Mouse (Mus musculus) liver, embryonic 13.5 days (tissue): ENCODE results near the gene Defb20. TPM values are rescaled to one million over a fixed set of nuclear protein-coding genes. Genes with fewer than 3 reads are reported as not detected.
A peak's percentile ranks its signal among the peaks of the same experiment; 100 is the strongest.
"Not testable (repeated sequence)": the region's sequence is repeated elsewhere in the genome, so short reads cannot be mapped to it uniquely, and the experiment has no call there.

ENCODE experiments used
- ATAC-seq: fragments of 200-750 bp; cut with Nextera tagmentation; 2 replicates; pipeline ENCODE4 v1.8.0; 2017; ENCODE audit warnings: low read depth, mild to moderate bottlenecking, moderate number of reproducible peaks, moderate library complexity
- DNase-seq: peaks from one replicate; pipeline ENCODE4 v3.0.0; 2022
- H3K27ac ChIP-seq: fragments of 300-500 bp; sonication (generic); 2 replicates; pipeline ENCODE4 v1.5.1; 2015; ENCODE audit warnings: moderate library complexity, mild to moderate bottlenecking, inconsistent platforms
- H3K27me3 ChIP-seq: fragments of 300-500 bp; sonication (generic); 2 replicates; pipeline ENCODE4 v1.6.1; 2015; ENCODE audit warnings: mild to moderate bottlenecking, inconsistent platforms
- H3K36me3 ChIP-seq: fragments of 300-500 bp; sonication (generic); 2 replicates; pipeline ENCODE4 v1.6.1; 2015; ENCODE audit warnings: mild to moderate bottlenecking, inconsistent platforms
- H3K4me1 ChIP-seq: fragments of 300-500 bp; sonication (generic); replicated peaks from 2 replicates; pipeline ENCODE4 v1.6.1; 2015; ENCODE audit warnings: inconsistent platforms
- H3K4me2 ChIP-seq: fragments of 300-500 bp; sonication (generic); 2 replicates; pipeline ENCODE4 v1.6.1; 2015; ENCODE audit warnings: inconsistent platforms, mild to moderate bottlenecking, moderate library complexity
- H3K4me3 ChIP-seq: fragments of 300-500 bp; sonication (generic); replicated peaks from 2 replicates; pipeline ENCODE4 v1.5.1; 2015; ENCODE audit warnings: mild to moderate bottlenecking, inconsistent platforms
- H3K9ac ChIP-seq: fragments of 300-500 bp; sonication (generic); 2 replicates; pipeline ENCODE4 v1.6.1; 2015; ENCODE audit warnings: mild to moderate bottlenecking, inconsistent platforms
- H3K9me3 ChIP-seq: fragments of 300-500 bp; sonication (generic); replicated peaks from 2 replicates; pipeline ENCODE4 v1.6.1; 2016; ENCODE audit warnings: inconsistent platforms
- WGBS: fragments of 180-500 bp; shearing (Covaris S2); methylation state at CpG from one replicate; pipeline ENCODE4 v1.1.7; 2015; ENCODE audit not compliant: insufficient replicate concordance; 5-methylcytosine and 5-hydroxymethylcytosine counted together
- polyA plus RNA-seq: library from polyadenylated mRNA; unstranded; fragments of >200 nt; fragmentation: Nextera tagmentation; extraction: Ambion mirVana; gene quantifications from 2 replicates; pipeline ENCODE4 v1.2.1, GENCODE M21; 2015

The Defb20 gene
- polyA plus RNA-seq, result not detected in 2 replicates

- Histone ChIP-seq H3K9me3 (no peaks in the 10 kb centered on the region), H3K27ac (no peak within 1 kb of the TSS), H3K9ac (no peak within 1 kb of the TSS), H3K4me1 (no peaks in the 10 kb centered on the region), H3K27me3 (0 out of 2 replicates have a peak, but pooled peaks cover 3% of the 10 kb centered on the region), H3K4me3 (no peak within 1 kb of the TSS), H3K4me2 (no peak within 1 kb of the TSS), H3K36me3 (no peaks in the 10 kb centered on the region)
- WGBS, result 46% methylated on average over 2 of the region's 2 CpGs
- ATAC-seq, result no peak
- DNase-seq, result no peak
These were observed at the start of gene Defb20 for GRCm38 (mm10) chr2:152476763-152477162. TSS of gene Defb20 (plus strand) at chr2:152477063.

GRCm38 (mm10) chr2:152427493-152427892 is 49.4 kb upstream of the Defb20 start:
- Histone ChIP-seq H3K4me2 (no peak overlapping the region), H3K9me3 (no peaks in the 10 kb centered on the region), H3K4me3 (no peak overlapping the region), H3K27me3 (no peaks in the 10 kb centered on the region; the same call in 1 of the 2 replicates), H3K36me3 (no peaks in the 10 kb centered on the region), H3K27ac (no peak overlapping the region), H3K9ac (no peak overlapping the region), H3K4me1 (no peaks in the 10 kb centered on the region)
- DNase-seq, result no peak
- no peak for ATAC-seq
- WGBS, result 30% methylated on average over 12 of the region's 12 CpGs

GRCm38 (mm10) chr2:152428481-152428880 is 48.4 kb upstream of the Defb20 start:
- not testable (repeated sequence) for H3K27ac ChIP-seq, H3K9ac ChIP-seq, H3K4me3 ChIP-seq, H3K36me3 ChIP-seq, H3K4me1 ChIP-seq, DNase-seq, H3K9me3 ChIP-seq, ATAC-seq, H3K4me2 ChIP-seq, H3K27me3 ChIP-seq
- 70% methylated on average over 2 of the region's 2 CpGs for WGBS

- H3K4me1 ChIP-seq, result peaks cover 19% of the 10 kb centered on the region
- H3K27me3 ChIP-seq, result no peaks in the 10 kb centered on the region
- H3K9ac ChIP-seq, result no peak overlapping the region
- H3K4me3 ChIP-seq, result no peak overlapping the region
- DNase-seq, result no peak
- no peaks in the 10 kb centered on the region for H3K9me3 ChIP-seq
- H3K27ac ChIP-seq, result no peak overlapping the region
- H3K4me2 ChIP-seq, result no peak overlapping the region
- WGBS, result 59% methylated on average over 7 of the region's 7 CpGs
- ATAC-seq, result no peak
- no peaks in the 10 kb centered on the region for H3K36me3 ChIP-seq
These were observed 40.4 kb upstream of the Defb20 start for GRCm38 (mm10) chr2:152436405-152436901.

GRCm38 (mm10) chr2:152436983-152437860 is 39.6 kb upstream of the Defb20 start:
- ATAC-seq (peak; percentile 60), DNase-seq (peak; percentile 64)
- H3K4me2 ChIP-seq, result peak overlapping the region; percentile 72
- no peak overlapping the region for H3K9ac ChIP-seq
- 2% methylated on average over 23 of the region's 23 CpGs for WGBS
- no peaks in the 10 kb centered on the region for H3K9me3 ChIP-seq
- peaks cover 19% of the 10 kb centered on the region for H3K4me1 ChIP-seq
- no peak overlapping the region for H3K27ac ChIP-seq
- H3K4me3 ChIP-seq, result peak overlapping the region; percentile 51
- H3K27me3 ChIP-seq, result no peaks in the 10 kb centered on the region
- H3K36me3 ChIP-seq, result no peaks in the 10 kb centered on the region

GRCm38 (mm10) chr2:152438963-152439362 is 37.9 kb upstream of the Defb20 start:
- DNase-seq (no peak), ATAC-seq (no peak)
- H3K9me3 ChIP-seq, result no peaks in the 10 kb centered on the region
- 58% methylated on average over 1 of the region's 1 CpGs for WGBS
- no peak overlapping the region for H3K9ac ChIP-seq
- no peaks in the 10 kb centered on the region for H3K36me3 ChIP-seq
- no peak overlapping the region for H3K4me3 ChIP-seq
- no peak overlapping the region for H3K4me2 ChIP-seq
- no peaks in the 10 kb centered on the region for H3K27me3 ChIP-seq
- H3K27ac ChIP-seq, result no peak overlapping the region
- H3K4me1 ChIP-seq, result peaks cover 19% of the 10 kb centered on the region

- H3K27ac ChIP-seq, result no peak overlapping the region
- DNase-seq (no peak), ATAC-seq (no peak)
- no peak overlapping the region for H3K4me3 ChIP-seq
- 76% methylated on average over 2 of the region's 2 CpGs for WGBS
- H3K9me3 ChIP-seq, result no peaks in the 10 kb centered on the region
- H3K9ac ChIP-seq, result no peak overlapping the region
- H3K36me3 ChIP-seq, result no peaks in the 10 kb centered on the region
- H3K4me1 ChIP-seq, result peaks cover 19% of the 10 kb centered on the region
- no peak overlapping the region for H3K4me2 ChIP-seq
- no peaks in the 10 kb centered on the region for H3K27me3 ChIP-seq
These were observed 37.0 kb upstream of the Defb20 start for GRCm38 (mm10) chr2:152439833-152440232.

GRCm38 (mm10) chr2:152442322-152442721 is 34.5 kb upstream of the Defb20 start:
- no peaks in the 10 kb centered on the region for H3K9me3 ChIP-seq
- peaks cover 11% of the 10 kb centered on the region for H3K4me1 ChIP-seq
- no peak overlapping the region for H3K9ac ChIP-seq
- no peak overlapping the region for H3K27ac ChIP-seq
- no peak for DNase-seq
- no peak overlapping the region for H3K4me2 ChIP-seq
- no peak for ATAC-seq
- WGBS, result 75% methylated on average over 4 of the region's 4 CpGs
- H3K36me3 ChIP-seq, result no peaks in the 10 kb centered on the region
- H3K4me3 ChIP-seq, result no peak overlapping the region
- H3K27me3 ChIP-seq, result no peaks in the 10 kb centered on the region

GRCm38 (mm10) chr2:152443281-152443680 is 33.6 kb upstream of the Defb20 start:
- no peaks in the 10 kb centered on the region for H3K9me3 ChIP-seq
- no peak for DNase-seq
- peaks cover 8% of the 10 kb centered on the region for H3K4me1 ChIP-seq
- no peaks in the 10 kb centered on the region for H3K36me3 ChIP-seq
- no peaks in the 10 kb centered on the region for H3K27me3 ChIP-seq
- no peak for ATAC-seq
- H3K9ac ChIP-seq, result no peak overlapping the region
- H3K27ac ChIP-seq, result no peak overlapping the region
- no peak overlapping the region for H3K4me3 ChIP-seq
- 64% methylated on average over 8 of the region's 8 CpGs for WGBS
- H3K4me2 ChIP-seq, result no peak overlapping the region

GRCm38 (mm10) chr2:152446642-152447041 is 30.2 kb upstream of the Defb20 start:
- ATAC-seq, result no peak
- Histone ChIP-seq H3K4me1 (peaks cover 8% of the 10 kb centered on the region), H3K36me3 (no peaks in the 10 kb centered on the region), H3K27ac (no peak overlapping the region; the same call in 1 of the 2 replicates), H3K4me3 (no peak overlapping the region), H3K4me2 (no peak overlapping the region), H3K9ac (no peak overlapping the region), H3K27me3 (0 out of 2 replicates have a peak, but pooled peaks cover 3% of the 10 kb centered on the region), H3K9me3 (no peaks in the 10 kb centered on the region)
- 13% methylated on average over 2 of the region's 2 CpGs for WGBS
- no peak for DNase-seq

GRCm38 (mm10) chr2:152447461-152447860 is 29.4 kb upstream of the Defb20 start:
- Histone ChIP-seq H3K9me3 (no peaks in the 10 kb centered on the region), H3K27me3 (0 out of 2 replicates have a peak, but pooled peaks cover 3% of the 10 kb centered on the region), H3K36me3 (no peaks in the 10 kb centered on the region), H3K4me1 (peaks cover 8% of the 10 kb centered on the region), H3K9ac (no peak overlapping the region), H3K27ac (no peak overlapping the region), H3K4me3 (no peak overlapping the region), H3K4me2 (no peak overlapping the region)
- 52% methylated on average over 5 of the region's 5 CpGs for WGBS
- ATAC-seq, result no peak
- no peak for DNase-seq
